Mouse (Mus musculus): ENCODE measurements around the gene Arpc1a.

DNA sequence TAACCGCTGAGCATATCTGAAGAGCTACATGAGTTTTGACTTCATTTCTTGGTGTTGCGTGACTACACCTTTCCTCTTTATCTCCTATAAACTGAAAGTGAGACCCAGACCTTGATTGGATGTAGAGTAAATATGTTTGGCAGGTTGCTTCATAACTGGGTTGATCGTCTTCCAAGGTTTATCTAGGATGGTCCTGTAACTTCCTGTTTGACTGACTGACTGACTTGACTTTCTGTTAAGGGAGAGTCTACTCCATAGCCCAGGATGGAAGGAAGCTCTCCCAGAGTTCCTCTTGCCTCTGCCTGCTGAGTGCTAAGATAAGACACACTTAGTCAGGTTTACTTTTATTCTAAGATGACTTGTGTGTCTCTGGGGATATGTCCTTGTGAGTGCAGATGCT is 6.2 kb downstream of the Arpc1a start:
- TF ChIP-seq POLR2A (IDR thresholded peaks at IDR 0.05; ENCODE audit: low read depth, low read length), result no peak
- TF ChIP-seq CTCF (IDR thresholded peaks at IDR 0.05; ENCODE audit: extremely low read depth, insufficient read depth, insufficient read length, insufficient replicate concordance), result no peak

Data from spleen, adult 2 months (tissue).